Comparison of ENCODE assay signal across 12 mouse cellular contexts in genomic region chr11:79527739-79528384, GRCm38 (mm10). TPM values are rescaled to one million over a fixed set of nuclear protein-coding genes. Genes with fewer than 3 reads are reported as not detected.
DNase-seq lines count a peak whose midpoint lies in the region; ATAC-seq and TF ChIP-seq lines count a peak whose summit lies in the region.
"Had no signal": no experiment of that assay in that cellular context is flagged by ENCODE, and none has a peak within 500 bp of the region (broad histone marks: within the 10 kb centered on the region; RNA-seq: fewer than 3 reads in every experiment).

No protein-coding gene starts in this region.

- H3K27me3 ChIP-seq in intestine, postnatal 0 days (replicated peaks; ENCODE audit: control insufficient read depth, insufficient read depth, low read length) = no peaks in the 10 kb centered on the region
- no peaks in the 10 kb centered on the region for H3K27me3 ChIP-seq in intestine, embryonic 15.5 days (replicated peaks)
- H3K27me3 ChIP-seq: lung, embryonic 15.5 days had no signal

- H3K4me3 ChIP-seq in intestine, postnatal 0 days (ENCODE audit: low read depth, low read length) = no peak overlapping the region
- H3K4me3 ChIP-seq in intestine, embryonic 15.5 days (replicated peaks) = no peak overlapping the region
- H3K4me3 ChIP-seq: lung, embryonic 15.5 days had no signal

- peak; percentile 26 for DNase-seq in thymus, postnatal 14 days
- DNase-seq in thymus, postnatal 10 days (ENCODE audit: low spot score in 2 of 2) = no peak
- peak; percentile 27 to 36 for DNase-seq in lung, postnatal 4 days
- peak; percentile 36 for DNase-seq in thymus, postnatal 25 days
- DNase-seq in cerebellum, postnatal 25 days = no peak
- DNase-seq in adrenal gland, postnatal 36 days = no peak
- DNase-seq: adrenal gland, adult 8-10 months had no signal

- no peaks in the 10 kb centered on the region for H3K9me3 ChIP-seq in intestine, postnatal 0 days (ENCODE audit: control insufficient read depth)
- no peaks in the 10 kb centered on the region for H3K9me3 ChIP-seq in intestine, embryonic 15.5 days
- H3K9me3 ChIP-seq: lung, embryonic 15.5 days had no signal

- H3K4me1 ChIP-seq in intestine, postnatal 0 days (replicated peaks; ENCODE audit: control insufficient read depth, insufficient read depth, low read length) = no peaks in the 10 kb centered on the region
- H3K4me1 ChIP-seq in intestine, embryonic 15.5 days (replicated peaks) = no peaks in the 10 kb centered on the region
- H3K4me1 ChIP-seq: lung, embryonic 15.5 days had no signal

- no peaks in the 10 kb centered on the region; the same call in 1 of the 2 replicates for H3K36me3 ChIP-seq in intestine, postnatal 0 days (ENCODE audit: control insufficient read depth, insufficient read depth)
- H3K36me3 ChIP-seq in intestine, embryonic 15.5 days = no peaks in the 10 kb centered on the region
- H3K36me3 ChIP-seq: lung, embryonic 15.5 days had no signal

- TF ChIP-seq CTCF in intestine, postnatal 0 days (IDR thresholded peaks at IDR 0.05; ENCODE audit: low read depth) = no peak

- 81% methylated on average over 5 of the region's 5 CpGs for WGBS in intestine, postnatal 0 days
- 82% methylated on average over 5 of the region's 5 CpGs for WGBS in intestine, embryonic 15.5 days

- peak overlapping the region; percentile 35; the same call in 1 of the 2 replicates for H3K27ac ChIP-seq in intestine, postnatal 0 days (ENCODE audit: low read depth, low read length)
- H3K27ac ChIP-seq in intestine, embryonic 15.5 days = no peak overlapping the region
- H3K27ac ChIP-seq: lung, embryonic 15.5 days had no signal

- no peak for ATAC-seq in intestine, postnatal 0 days
- no peak for ATAC-seq in intestine, embryonic 15.5 days

- H3K9ac ChIP-seq in intestine, postnatal 0 days (ENCODE audit: low read depth, low read length) = no peak overlapping the region
- no peak overlapping the region for H3K9ac ChIP-seq in intestine, embryonic 15.5 days
- H3K9ac ChIP-seq: lung, embryonic 15.5 days had no signal

- H3K4me2 ChIP-seq in intestine, postnatal 0 days (replicated peaks; ENCODE audit: low read depth) = no peak overlapping the region
- no peak overlapping the region for H3K4me2 ChIP-seq in intestine, embryonic 15.5 days (replicated peaks)
- H3K4me2 ChIP-seq: lung, embryonic 15.5 days had no signal

RNA-seq across cellular contexts. Expression of gene Evi2, which starts 2.5 kb away (rescaled TPM):
- 0.17 and 0.21 TPM in 2 replicates for polyA plus RNA-seq in intestine, postnatal 0 days (2015; fragmentation: Nextera tagmentation; extraction: Ambion mirVana)
- polyA plus RNA-seq in intestine, embryonic 15.5 days (2015; fragmentation: Nextera tagmentation; extraction: Ambion mirVana) = 0.40 and 0.51 TPM in 2 replicates
- under 1 TPM; 0.10 TPM for total RNA-seq in adrenal gland, postnatal 36 days (2021)

RNA-seq across cellular contexts. Expression of gene Evi2a, which starts 2.5 kb away (rescaled TPM):
- polyA plus RNA-seq in intestine, postnatal 0 days (2015; fragmentation: Nextera tagmentation; extraction: Ambion mirVana) = 2.2 and 3.3 TPM in 2 replicates
- 3.2 and 3.7 TPM in 2 replicates for polyA plus RNA-seq in intestine, embryonic 15.5 days (2015; fragmentation: Nextera tagmentation; extraction: Ambion mirVana)
- total RNA-seq in adrenal gland, postnatal 36 days (2021) = 1 to 10 TPM; 2.3 to 2.5 TPM

RNA-seq across cellular contexts. Expression of gene Evi2b, which starts 4.3 kb away (rescaled TPM):
- 0.41 and 1.2 TPM in 2 replicates for polyA plus RNA-seq in intestine, postnatal 0 days (2015; fragmentation: Nextera tagmentation; extraction: Ambion mirVana)
- polyA plus RNA-seq in intestine, embryonic 15.5 days (2015; fragmentation: Nextera tagmentation; extraction: Ambion mirVana) = 0.42 and 1.2 TPM in 2 replicates
- 1 to 10 TPM in 1 of 2 experiments, under 1 TPM in 1; 0.66 to 1.3 TPM for total RNA-seq in adrenal gland, postnatal 36 days (2021)
- total RNA-seq: ES-E14 had no signal
- polyA plus RNA-seq: embryonic facial prominence, embryonic 11.5 days had no signal

RNA-seq across cellular contexts. Expression of gene Omg, which starts 24.0 kb away (rescaled TPM):
- 0.55 and 0.75 TPM in 2 replicates for polyA plus RNA-seq in intestine, postnatal 0 days (2015; fragmentation: Nextera tagmentation; extraction: Ambion mirVana)
- polyA plus RNA-seq in intestine, embryonic 15.5 days (2015; fragmentation: Nextera tagmentation; extraction: Ambion mirVana) = 0.19 and 0.34 TPM in 2 replicates
- total RNA-seq in adrenal gland, postnatal 36 days (2021) = 1 to 10 TPM; 5.4 to 5.6 TPM

Comparison
In these comparisons a context has a peak if more than half of its experiments do, and no peak if none do; other contexts are left out.
1. DNase-seq: peak in thymus, postnatal 14 days (single experiment), lung, postnatal 4 days (2 of 2) and thymus, postnatal 25 days (single experiment); none in thymus, postnatal 10 days (0 of 2), cerebellum, postnatal 25 days (0 of 2) and adrenal gland, postnatal 36 days (0 of 2).